Mouse (Mus musculus): ENCODE measurements around the gene Cdk15.

DNA sequence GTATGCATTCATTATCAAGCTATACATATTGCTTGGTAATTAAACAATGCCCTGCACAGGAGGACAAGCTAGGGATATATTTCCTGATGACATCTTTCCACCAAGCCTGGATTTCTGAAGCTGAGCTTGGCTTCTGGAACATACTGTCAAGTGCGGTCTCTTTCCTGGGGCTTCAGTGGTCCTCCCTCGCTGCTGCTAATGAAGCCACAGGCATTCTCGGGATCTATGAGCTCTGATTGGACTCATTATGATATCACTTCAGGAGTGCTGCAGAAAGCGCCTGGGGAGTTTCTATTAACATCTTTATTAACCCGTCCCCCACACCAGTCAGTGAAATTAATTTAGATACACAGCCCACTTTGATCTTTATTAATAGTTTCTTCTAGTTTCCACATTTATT lies 62.2 kb downstream of the Cdk15 start:
- TF ChIP-seq POLR2A (IDR thresholded peaks at IDR 0.05; ENCODE audit: borderline replicate concordance, extremely low read depth, insufficient read depth, insufficient read length, poor library complexity, severe bottlenecking) (no peak), CTCF (IDR thresholded peaks at IDR 0.05; ENCODE audit: borderline replicate concordance, extremely low read depth, insufficient read depth, insufficient read length) (no peak)
